Mouse (Mus musculus) bone marrow, adult 2 months (tissue): Measurements from ENCODE around the gene Ube4a.

Experiments
- CTCF ChIP-seq: fragments of 200-500 bp; IDR thresholded peaks from 2 replicates; pipeline ENCODE4 v1.5.1; 2011; ENCODE audit warnings: low read length, control low read depth; ENCODE audit not compliant: control insufficient read depth, insufficient read depth
- POLR2A ChIP-seq: fragments of 200-500 bp; IDR thresholded peaks from 2 replicates; pipeline ENCODE4 v1.6.1; 2011; ENCODE audit warnings: low read depth, mild to moderate bottlenecking, control low read depth, low read length, borderline replicate concordance; ENCODE audit not compliant: control insufficient read depth

DNA sequence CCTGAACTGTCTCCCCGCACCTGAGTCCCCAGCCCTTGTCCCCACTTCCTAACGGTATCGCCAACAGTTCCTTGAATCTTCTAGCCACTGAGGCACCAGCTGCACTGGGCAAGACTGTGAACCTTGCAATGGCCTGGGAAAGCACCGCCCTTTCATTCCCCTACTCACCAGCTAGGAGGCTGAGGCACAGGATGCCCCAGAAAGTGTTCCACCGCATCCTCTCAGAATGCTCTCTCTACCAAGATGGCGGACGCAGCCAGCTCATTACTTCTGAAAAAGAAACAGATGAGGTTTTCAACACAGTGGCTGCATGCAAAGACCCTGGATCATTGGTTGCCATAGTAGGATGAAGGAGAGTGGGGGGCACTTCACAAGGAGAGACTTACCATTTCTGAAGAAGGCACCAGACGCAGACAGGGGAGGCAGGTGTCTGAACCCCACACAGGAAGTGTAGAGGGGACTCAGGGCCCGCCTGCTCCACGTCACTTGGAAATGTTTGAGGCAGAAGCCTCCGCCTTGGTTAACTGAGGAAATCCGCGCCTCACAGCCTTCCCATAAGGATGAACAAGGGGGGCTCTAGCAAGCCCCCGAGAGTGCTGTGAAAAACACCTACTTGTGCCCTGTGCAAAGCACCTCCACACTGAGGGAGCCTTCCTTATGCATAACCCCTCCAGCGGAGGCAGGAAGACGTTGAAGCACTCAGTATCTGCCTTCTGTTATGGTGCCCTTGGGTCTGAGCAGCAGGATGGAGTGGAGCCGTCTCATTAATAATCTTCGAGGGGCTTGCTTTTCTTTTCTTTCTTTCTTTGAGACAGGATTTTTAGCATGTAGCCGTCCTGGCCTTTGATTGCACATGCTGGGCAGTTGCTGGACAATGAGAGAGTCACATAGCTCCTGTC lies 44.0 kb upstream of the Ube4a start, which contains the start of gene Cd3e:
- no peak for TF ChIP-seq CTCF
- no peak for TF ChIP-seq POLR2A
